Mouse (Mus musculus): Measurements from ENCODE around the gene Olfr1243. TPM values are rescaled to one million over a fixed set of nuclear protein-coding genes. Genes with fewer than 3 reads are reported as not detected.

The Olfr1243 gene
- total and polyA plus RNA-seq, 2 experiments from 2014 or later: not detected

DNA sequence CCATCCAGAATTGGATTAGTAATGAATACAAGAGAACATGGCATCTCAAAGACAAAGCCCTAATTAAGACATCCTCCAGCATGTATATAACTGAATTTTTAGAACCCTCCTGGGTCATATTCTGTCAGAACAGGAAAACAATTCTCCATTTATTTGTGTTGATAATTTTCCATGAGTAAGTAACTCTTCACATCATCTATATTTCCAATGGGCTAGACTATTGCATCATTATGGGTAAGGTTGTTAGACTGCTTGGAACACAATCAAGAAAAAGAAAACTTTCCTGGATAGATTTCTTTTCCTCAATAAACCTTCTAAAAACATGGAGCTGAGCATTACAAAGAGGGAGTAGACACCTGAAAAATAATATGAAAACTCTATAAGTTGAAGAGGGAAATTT lies 44.3 kb downstream of the Olfr1243 start, which contains the start of gene Olfr1241:
Gene Olfr1241 (minus strand): TSS at position 101 of the 400 bp plus-strand sequence.
- TF ChIP-seq CTCF (IDR thresholded peaks at IDR 0.05; ENCODE audit: low read depth) (no peak), EP300 (IDR thresholded peaks at IDR 0.05; ENCODE audit: low read depth) (no peak)
- Histone ChIP-seq H3K36me3 (replicated peaks; ENCODE audit: control insufficient read depth, insufficient read depth, low read length) (no peaks in the 10 kb centered on the region), H3K4me3 (ENCODE audit: low read depth, low read length) (no peak within 1 kb of the TSS), H3K9ac (replicated peaks; ENCODE audit: low read depth, low read length) (no peak within 1 kb of the TSS), H3K27ac (ENCODE audit: low read depth) (no peak within 1 kb of the TSS), H3K9me3 (replicated peaks; ENCODE audit: control insufficient read depth, low read length) (no peaks in the 10 kb centered on the region), H3K27me3 (ENCODE audit: control insufficient read depth, insufficient read depth, low read length) (no peaks in the 10 kb centered on the region), H3K4me2 (ENCODE audit: low read depth, low read length) (no peak within 1 kb of the TSS), H3K4me1 (ENCODE audit: control insufficient read depth, insufficient read depth) (no peaks in the 10 kb centered on the region)
- ATAC-seq (ENCODE audit: insufficient read depth, low read depth): no peak
- no peak for DNase-seq (ENCODE audit: low spot score)

Other genes with a start within 250 kb of the Olfr1243 start
- gene Olfr1229, start 243.5 kb downstream of the Olfr1243 start, total RNA-seq (2014; rRNA removed; ENCODE audit: low replicate concordance): not detected in 2 replicates
- not detected in 2 replicates for gene Olfr1229, start 243.5 kb downstream of the Olfr1243 start, polyA plus RNA-seq (2015; fragmentation: Nextera tagmentation; extraction: Ambion mirVana)
- not detected in 2 replicates for gene Olfr1230, start 234.2 kb downstream of the Olfr1243 start, total RNA-seq (2014; rRNA removed; ENCODE audit: low replicate concordance)
- gene Olfr1230, start 234.2 kb downstream of the Olfr1243 start, polyA plus RNA-seq (2015; fragmentation: Nextera tagmentation; extraction: Ambion mirVana): not detected in 2 replicates
- gene Olfr1231, start 224.4 kb downstream of the Olfr1243 start, total RNA-seq (2014; rRNA removed; ENCODE audit: low replicate concordance): not detected in 2 replicates
- not detected in 2 replicates for gene Olfr1231, start 224.4 kb downstream of the Olfr1243 start, polyA plus RNA-seq (2015; fragmentation: Nextera tagmentation; extraction: Ambion mirVana)
- not detected in 2 replicates for gene Olfr1232, start 201.8 kb downstream of the Olfr1243 start, total RNA-seq (2014; rRNA removed; ENCODE audit: low replicate concordance)
- gene Olfr1232, start 201.8 kb downstream of the Olfr1243 start, polyA plus RNA-seq (2015; fragmentation: Nextera tagmentation; extraction: Ambion mirVana): not detected in 2 replicates
- not detected in 2 replicates for gene Olfr1233, start 189.1 kb downstream of the Olfr1243 start, total RNA-seq (2014; rRNA removed; ENCODE audit: low replicate concordance)
- not detected in 2 replicates for gene Olfr1233, start 189.1 kb downstream of the Olfr1243 start, polyA plus RNA-seq (2015; fragmentation: Nextera tagmentation; extraction: Ambion mirVana)
- not detected in 2 replicates for gene Olfr1234, start 166.6 kb downstream of the Olfr1243 start, total RNA-seq (2014; rRNA removed; ENCODE audit: low replicate concordance)
- gene Olfr1234, start 166.6 kb downstream of the Olfr1243 start, polyA plus RNA-seq (2015; fragmentation: Nextera tagmentation; extraction: Ambion mirVana): not detected in 2 replicates
- not detected in 2 replicates for gene Olfr1238, start 121.8 kb downstream of the Olfr1243 start, total RNA-seq (2014; rRNA removed; ENCODE audit: low replicate concordance)
- gene Olfr1238, start 121.8 kb downstream of the Olfr1243 start, polyA plus RNA-seq (2015; fragmentation: Nextera tagmentation; extraction: Ambion mirVana): not detected in 2 replicates
- not detected in 2 replicates for gene Olfr1239, start 111.1 kb downstream of the Olfr1243 start, total RNA-seq (2014; rRNA removed; ENCODE audit: low replicate concordance)
- gene Olfr1239, start 111.1 kb downstream of the Olfr1243 start, polyA plus RNA-seq (2015; fragmentation: Nextera tagmentation; extraction: Ambion mirVana): not detected in 2 replicates
- not detected in 2 replicates for gene Olfr1240, start 88.5 kb downstream of the Olfr1243 start, total RNA-seq (2014; rRNA removed; ENCODE audit: low replicate concordance)
- not detected in 2 replicates for gene Olfr1240, start 88.5 kb downstream of the Olfr1243 start, polyA plus RNA-seq (2015; fragmentation: Nextera tagmentation; extraction: Ambion mirVana)
- not detected in 2 replicates for gene Olfr1241, start 44.4 kb downstream of the Olfr1243 start, total RNA-seq (2014; rRNA removed; ENCODE audit: low replicate concordance)
- not detected in 2 replicates for gene Olfr1241, start 44.4 kb downstream of the Olfr1243 start, polyA plus RNA-seq (2015; fragmentation: Nextera tagmentation; extraction: Ambion mirVana)
- gene Olfr1242, start 33.2 kb downstream of the Olfr1243 start, total RNA-seq (2014; rRNA removed; ENCODE audit: low replicate concordance): not detected in 2 replicates
- gene Olfr1242, start 33.2 kb downstream of the Olfr1243 start, polyA plus RNA-seq (2015; fragmentation: Nextera tagmentation; extraction: Ambion mirVana): not detected in 2 replicates
- gene Olfr1245, start 47.0 kb upstream of the Olfr1243 start, total RNA-seq (2014; rRNA removed; ENCODE audit: low replicate concordance): not detected in 2 replicates
- gene Olfr1245, start 47.0 kb upstream of the Olfr1243 start, polyA plus RNA-seq (2015; fragmentation: Nextera tagmentation; extraction: Ambion mirVana): not detected in 2 replicates
- gene Olfr1246, start 61.7 kb upstream of the Olfr1243 start, total RNA-seq (2014; rRNA removed; ENCODE audit: low replicate concordance): not detected in 2 replicates
- not detected in 2 replicates for gene Olfr1246, start 61.7 kb upstream of the Olfr1243 start, polyA plus RNA-seq (2015; fragmentation: Nextera tagmentation; extraction: Ambion mirVana)
- not detected in 2 replicates for gene Olfr1247, start 82.6 kb upstream of the Olfr1243 start, total RNA-seq (2014; rRNA removed; ENCODE audit: low replicate concordance)
- not detected in 2 replicates for gene Olfr1247, start 82.6 kb upstream of the Olfr1243 start, polyA plus RNA-seq (2015; fragmentation: Nextera tagmentation; extraction: Ambion mirVana)
- not detected in 2 replicates for gene Olfr1248, start 86.8 kb upstream of the Olfr1243 start, total RNA-seq (2014; rRNA removed; ENCODE audit: low replicate concordance)
- not detected in 2 replicates for gene Olfr1248, start 86.8 kb upstream of the Olfr1243 start, polyA plus RNA-seq (2015; fragmentation: Nextera tagmentation; extraction: Ambion mirVana)
- gene Olfr1249, start 103.5 kb upstream of the Olfr1243 start, total RNA-seq (2014; rRNA removed; ENCODE audit: low replicate concordance): not detected in 2 replicates
- gene Olfr1249, start 103.5 kb upstream of the Olfr1243 start, polyA plus RNA-seq (2015; fragmentation: Nextera tagmentation; extraction: Ambion mirVana): not detected in 2 replicates
- not detected in 2 replicates for gene Olfr1250, start 130.0 kb upstream of the Olfr1243 start, total RNA-seq (2014; rRNA removed; ENCODE audit: low replicate concordance)
- gene Olfr1250, start 130.0 kb upstream of the Olfr1243 start, polyA plus RNA-seq (2015; fragmentation: Nextera tagmentation; extraction: Ambion mirVana): not detected in 2 replicates
- gene Olfr1251, start 140.4 kb upstream of the Olfr1243 start, total RNA-seq (2014; rRNA removed; ENCODE audit: low replicate concordance): not detected in 2 replicates
- not detected in 2 replicates for gene Olfr1251, start 140.4 kb upstream of the Olfr1243 start, polyA plus RNA-seq (2015; fragmentation: Nextera tagmentation; extraction: Ambion mirVana)
- gene Olfr1252, start 193.5 kb upstream of the Olfr1243 start, total RNA-seq (2014; rRNA removed; ENCODE audit: low replicate concordance): not detected in 2 replicates
- not detected in 2 replicates for gene Olfr1252, start 193.5 kb upstream of the Olfr1243 start, polyA plus RNA-seq (2015; fragmentation: Nextera tagmentation; extraction: Ambion mirVana)
- not detected in 2 replicates for gene Olfr1253, start 225.6 kb upstream of the Olfr1243 start, total RNA-seq (2014; rRNA removed; ENCODE audit: low replicate concordance)
- gene Olfr1253, start 225.6 kb upstream of the Olfr1243 start, polyA plus RNA-seq (2015; fragmentation: Nextera tagmentation; extraction: Ambion mirVana): not detected in 2 replicates

All from heart, postnatal 0 days (tissue).